Mouse (Mus musculus) C2C12 (cell line): Measurements from ENCODE around the gene Efna2.
A peak's percentile ranks its signal among the peaks of the same experiment; 100 is the strongest.

Experiments
- CEBPB ChIP-seq: IDR thresholded peaks from one replicate; pipeline ENCODE4 v1.6.1; 2011; ENCODE audit warnings: low read depth, mild to moderate bottlenecking, control low read depth, moderate library complexity
- CTCF ChIP-seq: IDR thresholded peaks from one replicate; pipeline ENCODE4 v1.5.1; 2011; ENCODE audit not compliant: control insufficient read depth, insufficient read depth, insufficient read length
- FOSL1 ChIP-seq: IDR thresholded peaks from one replicate; pipeline ENCODE4 v1.8.0; 2011; ENCODE audit warnings: mild to moderate bottlenecking, low read length; ENCODE audit not compliant: poor library complexity, insufficient read depth, severe bottlenecking
- MAX ChIP-seq: IDR thresholded peaks from one replicate; pipeline ENCODE4 v1.6.1; 2011; ENCODE audit warnings: mild to moderate bottlenecking, control low read depth
- MYOD1 ChIP-seq: IDR thresholded peaks from one replicate; pipeline ENCODE4 v1.6.1; 2011; ENCODE audit warnings: low read depth; ENCODE audit not compliant: control insufficient read depth, insufficient read length
- MYOG ChIP-seq: IDR thresholded peaks from one replicate; pipeline ENCODE4 v1.6.1; 2011; ENCODE audit not compliant: control insufficient read depth, insufficient read length; ENCODE audit errors: extremely low read depth
- USF1 ChIP-seq: IDR thresholded peaks from one replicate; pipeline ENCODE4 v1.6.1; 2011; ENCODE audit warnings: low read depth, mild to moderate bottlenecking, control low read depth, moderate library complexity

GRCm38 (mm10) chr10:80175536-80176269 lies 3.6 kb upstream of the Efna2 start:
- TF ChIP-seq CTCF (peak; percentile 20), USF1 (no peak), MAX (no peak), MYOD1 (no peak), MYOG (no peak), FOSL1 (no peak), CEBPB (no peak)
